Mouse (Mus musculus) kidney, postnatal 25 days (tissue): ENCODE measurements around the gene Atl2.

Experiments
- DNase-seq, 2 experiments: peaks; one replicate each; pipeline ENCODE4 v3.0.0; 2021; ENCODE audit warnings: mixed read lengths in 2 of 2

The Atl2 gene

GRCm38 (mm10) chr17:79897666-79898065 lies 1.7 kb upstream of the Atl2 start:
- DNase-seq, result no peak

DNA sequence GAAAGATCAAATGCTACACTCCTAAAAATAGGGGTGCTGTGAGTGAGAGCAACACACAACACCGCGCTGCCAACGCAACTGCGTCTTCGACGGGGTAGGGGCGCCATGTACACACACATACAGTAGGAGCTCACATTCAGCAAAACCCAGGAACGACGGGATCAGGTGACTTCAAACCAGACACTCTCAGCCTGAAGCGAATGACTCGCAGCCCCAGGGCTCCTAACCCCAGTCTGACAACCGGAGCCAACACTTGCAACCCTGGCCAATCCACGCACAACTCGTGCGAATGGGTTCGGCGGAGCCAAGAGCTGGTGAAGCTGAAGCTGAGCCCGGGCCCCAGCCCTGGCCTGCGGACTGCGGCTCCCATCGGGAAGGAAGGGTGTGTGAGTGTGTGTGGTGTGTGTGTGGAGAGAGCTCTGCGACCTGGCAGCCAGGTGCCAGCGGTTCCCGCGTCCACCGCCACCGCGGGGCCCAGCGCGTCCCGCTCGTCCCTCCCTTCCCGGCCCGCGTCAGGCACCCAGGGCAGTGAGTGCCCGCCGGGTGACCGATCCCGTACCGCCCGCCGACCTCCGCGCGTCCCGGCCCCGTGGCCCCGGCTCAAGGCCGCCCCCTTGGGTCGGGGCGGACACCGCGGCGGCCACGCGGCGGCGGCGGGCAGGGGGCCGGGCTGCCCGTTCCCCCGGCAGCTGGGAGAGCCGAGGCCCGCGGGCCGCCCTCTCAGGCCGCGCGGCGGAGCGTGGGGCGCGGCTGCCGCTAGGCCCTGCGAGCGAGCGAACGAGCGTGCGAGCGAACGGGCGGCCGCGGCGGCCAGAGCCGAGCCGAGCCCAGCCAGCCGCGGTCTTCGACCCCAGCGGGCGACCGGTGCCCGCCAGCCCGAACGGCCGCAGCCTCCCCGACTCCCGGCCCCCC lies 696 bp downstream of the Atl2 start:
- peak; percentile 53 to 81 for DNase-seq

- no peak for DNase-seq
Observed at GRCm38 (mm10) chr17:79894054-79894453, 1.9 kb downstream of the Atl2 start.

GRCm38 (mm10) chr17:79891944-79892343 lies 4.0 kb downstream of the Atl2 start:
- no peak for DNase-seq

GRCm38 (mm10) chr17:79887926-79888325 lies 8.0 kb downstream of the Atl2 start:
- DNase-seq, result no peak

DNA sequence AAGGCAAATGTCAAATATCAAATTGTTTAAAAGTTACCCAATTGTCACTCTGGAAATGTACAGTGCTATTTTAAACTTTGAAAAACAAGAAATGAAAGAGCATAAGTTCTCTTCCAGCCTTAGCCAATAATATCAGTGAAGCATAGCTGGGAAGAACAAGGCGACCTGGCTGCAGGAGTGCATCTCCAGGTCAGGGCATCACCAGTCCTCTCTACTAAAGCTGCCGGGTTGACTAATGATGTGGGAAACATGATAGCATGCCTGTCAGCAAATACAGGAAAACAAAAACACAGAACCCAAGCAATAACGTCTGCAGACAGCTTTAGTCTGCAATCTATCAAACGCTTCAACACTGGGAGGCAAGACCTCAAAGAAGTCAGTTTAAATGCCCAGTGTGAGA lies 12.7 kb downstream of the Atl2 start:
- no peak for DNase-seq

GRCm38 (mm10) chr17:79865027-79865426 lies 30.9 kb downstream of the Atl2 start:
- no peak for DNase-seq

GRCm38 (mm10) chr17:79864503-79864902 lies 31.4 kb downstream of the Atl2 start:
- DNase-seq, result no peak

DNA sequence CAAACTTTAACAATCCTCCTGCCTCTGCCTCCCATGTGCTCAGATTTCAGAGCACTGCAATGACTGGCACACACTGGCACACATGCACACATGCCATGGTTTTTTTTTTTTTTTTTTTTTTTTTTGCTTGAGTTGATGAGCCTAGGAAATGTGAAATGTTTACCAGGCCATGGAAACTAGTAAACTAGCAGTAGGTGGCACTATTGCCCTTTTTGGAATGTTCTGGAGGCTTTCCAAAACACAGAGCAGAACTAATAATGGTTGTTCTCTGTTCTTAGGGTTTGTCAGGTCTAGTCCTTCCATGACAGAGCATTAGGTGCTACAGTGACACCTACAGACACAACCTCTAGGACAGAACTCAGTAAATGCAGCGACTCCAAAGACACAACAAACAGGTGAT lies 33.9 kb downstream of the Atl2 start:
- peak in 1 of 2 experiments; percentile 48 for DNase-seq

- DNase-seq, result no peak
Observed at GRCm38 (mm10) chr17:79855533-79855932, 40.4 kb downstream of the Atl2 start.

GRCm38 (mm10) chr17:79848385-79848784 lies 47.5 kb downstream of the Atl2 start:
- no peak for DNase-seq

DNA sequence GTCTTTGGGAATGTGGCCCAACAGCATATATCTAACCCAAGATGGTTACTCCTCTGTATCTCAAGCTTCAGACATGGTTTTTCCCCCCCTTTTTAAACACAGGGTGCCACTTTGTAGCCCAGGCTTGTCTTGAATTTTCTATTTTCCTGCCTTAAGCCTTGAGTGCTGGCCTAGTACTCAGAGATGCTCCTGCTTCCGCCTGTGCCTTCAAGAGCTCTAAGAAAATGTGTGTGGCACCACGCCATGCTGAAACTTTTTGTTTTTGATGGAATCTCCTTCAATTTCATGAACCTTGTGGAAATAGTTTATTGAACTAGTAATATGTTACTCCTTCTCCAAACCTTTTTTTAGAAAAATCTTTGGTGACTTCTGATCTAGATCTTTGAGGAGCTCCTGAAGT lies 49.7 kb downstream of the Atl2 start:
- DNase-seq, result no peak

DNA sequence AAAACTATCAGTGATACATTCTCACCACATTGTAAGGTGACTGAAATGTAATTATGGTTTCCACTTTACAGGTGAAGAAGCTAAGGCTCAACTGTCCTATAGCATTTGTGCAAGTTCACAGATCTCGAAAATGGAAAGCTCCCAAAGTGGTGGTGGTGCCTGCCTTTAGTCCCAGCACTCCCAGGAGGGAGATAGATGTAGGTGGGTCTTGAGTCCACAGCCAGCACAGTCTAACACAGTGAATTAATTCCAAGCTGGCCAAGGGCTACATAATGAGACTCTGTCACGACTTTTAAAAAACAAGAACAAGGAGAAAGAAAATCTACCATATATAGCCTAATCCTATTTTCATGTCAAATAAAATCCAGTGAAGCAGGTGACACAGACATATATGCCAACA lies 50.2 kb downstream of the Atl2 start:
- no peak for DNase-seq

DNA sequence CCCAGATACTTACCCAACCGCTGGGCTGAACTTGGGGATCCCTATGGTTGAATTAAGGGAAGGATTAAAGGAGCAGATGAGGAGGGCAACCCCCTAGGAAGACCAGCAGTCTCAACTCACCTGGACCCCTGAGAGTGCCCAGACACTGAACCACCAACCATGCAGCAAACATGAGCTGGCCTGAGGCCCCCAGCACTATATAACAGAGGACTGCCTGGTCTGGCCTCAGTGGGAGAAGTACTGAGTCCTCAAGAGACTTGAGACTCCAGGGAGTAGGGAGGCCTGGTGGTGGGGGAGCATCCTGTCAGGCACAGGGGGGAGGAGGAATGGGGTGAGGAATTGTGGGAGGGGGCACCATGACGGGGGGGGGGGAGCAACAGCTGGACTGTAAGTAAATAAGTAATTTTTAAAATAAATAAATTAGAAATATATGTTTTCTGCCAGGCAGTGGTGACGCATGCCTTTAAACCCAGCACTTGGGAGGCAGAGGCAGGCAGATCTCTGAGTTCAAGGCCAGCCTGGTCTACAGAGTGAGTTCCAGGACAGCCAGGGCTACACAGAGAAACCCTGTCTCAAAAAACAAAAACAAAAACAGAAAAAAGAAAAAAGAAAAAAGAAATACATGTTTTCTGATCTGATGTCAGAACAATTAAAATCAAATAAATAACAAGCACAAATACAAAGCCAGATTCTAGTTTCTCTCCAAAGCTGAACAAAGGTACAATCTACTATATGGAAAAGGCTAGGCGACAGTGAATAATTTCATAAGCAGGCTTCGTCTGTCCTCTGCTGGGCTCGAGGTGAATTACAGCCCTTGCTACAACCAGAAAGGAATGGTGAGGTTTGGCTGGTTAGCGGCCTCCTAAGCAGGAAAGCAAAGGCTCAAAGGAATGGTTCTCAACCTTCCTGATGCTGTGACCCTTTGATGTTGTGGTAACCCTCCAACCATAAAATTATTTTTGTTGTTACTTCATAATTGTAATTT lies 55.4 kb downstream of the Atl2 start:
- peak; percentile 76 to 90 for DNase-seq

DNA sequence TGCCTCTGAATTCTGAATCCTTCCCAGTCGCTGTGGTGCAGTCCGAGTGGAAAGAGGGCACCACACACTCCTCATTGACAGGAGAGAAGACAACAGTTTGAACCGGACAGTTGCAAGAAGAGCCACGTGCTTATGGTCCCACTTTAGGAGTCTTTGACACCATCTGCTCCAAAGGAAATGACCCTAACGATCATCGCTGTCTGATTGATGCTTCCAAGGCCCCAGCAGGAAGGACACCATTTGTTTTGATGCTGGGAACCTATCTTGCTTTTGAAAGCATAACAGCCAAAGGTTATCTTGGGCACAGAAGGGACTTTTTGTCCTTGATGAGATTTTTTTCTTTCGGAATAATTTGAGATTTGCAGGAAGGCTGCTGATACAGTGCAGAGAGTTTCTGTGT lies 58.9 kb downstream of the Atl2 start:
- DNase-seq, result peak in 1 of 2 experiments; percentile 53

GRCm38 (mm10) chr17:79835714-79836373 lies 60.1 kb downstream of the Atl2 start:
- DNase-seq, result no peak

- DNase-seq, result no peak
Observed at GRCm38 (mm10) chr17:79832284-79832683, 63.6 kb downstream of the Atl2 start.

DNA sequence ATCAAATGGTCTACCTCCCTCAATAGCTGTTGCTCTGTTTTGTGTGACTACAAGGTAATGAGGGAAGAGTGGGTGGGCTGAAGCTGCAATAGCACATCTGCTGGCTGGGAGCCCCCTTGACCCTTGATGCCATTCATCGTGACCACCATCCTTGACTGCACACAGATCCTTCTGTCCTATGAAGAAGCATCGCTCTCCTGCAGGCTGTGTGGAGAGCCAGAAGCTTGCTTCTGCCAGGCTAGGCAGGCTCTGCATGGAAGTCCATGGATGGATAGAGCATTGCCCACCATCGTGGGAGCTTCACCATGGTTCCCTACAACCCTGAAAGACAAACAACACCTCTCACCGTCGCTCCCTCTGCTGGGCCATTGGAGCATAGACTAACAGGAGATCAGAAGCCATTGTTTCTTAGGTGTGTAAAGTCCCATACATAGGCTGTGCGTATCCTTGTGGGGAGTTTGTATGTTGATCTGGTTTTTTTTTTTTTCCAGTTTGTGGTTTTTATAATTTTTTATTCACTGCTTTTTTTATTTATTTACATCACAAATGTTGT lies 69.4 kb downstream of the Atl2 start:
- peak in 1 of 2 experiments; percentile 17 for DNase-seq

- DNase-seq, result no peak
Observed at GRCm38 (mm10) chr17:79825241-79826030, 70.5 kb downstream of the Atl2 start.

- DNase-seq, result no peak
Observed at GRCm38 (mm10) chr17:79824406-79824805, 71.5 kb downstream of the Atl2 start.

DNA sequence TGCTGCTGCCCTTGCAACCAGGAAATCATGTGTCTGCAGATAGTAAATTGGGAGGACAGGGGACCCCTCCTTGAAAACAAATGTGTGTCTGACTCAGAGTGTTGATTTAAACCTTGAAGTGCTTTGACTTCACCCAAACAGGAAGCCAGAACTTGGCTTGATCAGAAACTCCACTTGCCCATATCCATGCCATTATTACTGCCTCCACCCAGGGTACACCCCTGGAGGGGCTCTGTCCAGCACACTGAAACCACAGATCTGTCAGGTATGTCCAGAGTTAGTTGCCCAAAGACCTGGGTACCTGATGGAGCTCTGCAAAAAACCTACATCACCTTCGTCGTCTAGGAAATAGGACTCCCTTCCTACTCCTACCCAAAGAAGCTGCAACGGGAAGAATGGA lies 77.0 kb downstream of the Atl2 start:
- DNase-seq, result no peak

DNA sequence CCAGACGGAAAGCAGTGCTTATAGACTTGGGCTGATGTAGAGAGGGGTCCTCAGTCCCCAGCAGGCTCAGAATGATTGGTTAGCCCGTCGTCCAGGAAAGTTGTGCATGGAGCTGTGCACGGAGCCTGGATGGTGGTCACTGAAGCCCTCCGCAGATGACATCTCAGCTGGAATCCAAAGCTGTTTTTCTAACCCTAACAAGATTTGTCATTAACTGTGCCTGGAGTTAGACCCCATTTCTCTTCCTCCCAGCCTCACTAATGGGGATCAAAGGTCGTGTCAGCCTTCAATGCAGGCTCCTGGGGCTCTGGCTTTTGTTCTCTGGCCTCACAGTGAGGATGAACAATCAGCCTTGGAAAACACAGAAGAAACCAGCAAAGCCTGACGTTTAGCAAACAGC lies 77.9 kb downstream of the Atl2 start:
- peak; percentile 61 to 65 for DNase-seq
